Mouse (Mus musculus): Measurements from ENCODE around the gene Trpm6. TPM values are rescaled to one million over a fixed set of nuclear protein-coding genes. Genes with fewer than 3 reads are reported as not detected.
"Not testable (repeated sequence)": the region's sequence is repeated elsewhere in the genome, so short reads cannot be mapped to it uniquely, and the experiment has no call there.

The Trpm6 gene
- 0.89 and 0.91 TPM in 2 replicates for polyA plus RNA-seq (2015; fragmentation: Nextera tagmentation; extraction: Ambion mirVana)

- H3K27ac ChIP-seq (ENCODE audit: low read length) = no peak within 1 kb of the TSS
- no peaks in the 10 kb centered on the region for H3K27me3 ChIP-seq (ENCODE audit: insufficient read depth, low read length)
- peak; percentile 63; the same call in 1 of the 2 replicates for ATAC-seq (ENCODE audit: low FRiP score, low TSS enrichment)
- peaks cover 12% of the 10 kb centered on the region for H3K4me1 ChIP-seq (ENCODE audit: insufficient read depth, low read length)
- no peaks in the 10 kb centered on the region for H3K36me3 ChIP-seq (ENCODE audit: insufficient read depth, low read length)
- H3K4me3 ChIP-seq (ENCODE audit: low read length) = peak within 1 kb of the TSS; percentile 51
- no peaks in the 10 kb centered on the region for H3K9me3 ChIP-seq (ENCODE audit: low read length)
- H3K4me2 ChIP-seq (replicated peaks; ENCODE audit: low read depth, low read length) = peak within 1 kb of the TSS; percentile 87
- peak within 1 kb of the TSS; percentile 71 for H3K9ac ChIP-seq (replicated peaks; ENCODE audit: low read length)
- 4% methylated on average over 41 of the region's 41 CpGs for WGBS
Observed at GRCm38 (mm10) chr19:18749598-18750339, at the start of gene Trpm6. TSS of gene Trpm6 (plus strand) at chr19:18749983.

- H3K9ac ChIP-seq (replicated peaks; ENCODE audit: low read length) = no peak overlapping the region
- no peak overlapping the region for H3K4me3 ChIP-seq (ENCODE audit: low read length)
- no peak for ATAC-seq (ENCODE audit: low FRiP score, low TSS enrichment)
- no peak overlapping the region for H3K4me2 ChIP-seq (replicated peaks; ENCODE audit: low read depth, low read length)
- H3K27ac ChIP-seq (ENCODE audit: low read length) = no peak overlapping the region
- no peaks in the 10 kb centered on the region for H3K4me1 ChIP-seq (ENCODE audit: insufficient read depth, low read length)
- H3K36me3 ChIP-seq (ENCODE audit: insufficient read depth, low read length) = no peaks in the 10 kb centered on the region
- H3K9me3 ChIP-seq (ENCODE audit: low read length) = no peaks in the 10 kb centered on the region
- H3K27me3 ChIP-seq (ENCODE audit: insufficient read depth, low read length) = no peaks in the 10 kb centered on the region
Observed at GRCm38 (mm10) chr19:18708101-18708500, 41.7 kb upstream of the Trpm6 start.

- Histone ChIP-seq H3K4me3 (ENCODE audit: low read length) (no peak overlapping the region), H3K27me3 (ENCODE audit: insufficient read depth, low read length) (no peaks in the 10 kb centered on the region), H3K27ac (ENCODE audit: low read length) (no peak overlapping the region), H3K4me1 (ENCODE audit: insufficient read depth, low read length) (peaks cover 18% of the 10 kb centered on the region), H3K4me2 (replicated peaks; ENCODE audit: low read depth, low read length) (no peak overlapping the region), H3K9me3 (ENCODE audit: low read length) (no peaks in the 10 kb centered on the region), H3K9ac (replicated peaks; ENCODE audit: low read length) (no peak overlapping the region), H3K36me3 (ENCODE audit: insufficient read depth, low read length) (no peaks in the 10 kb centered on the region)
- ATAC-seq (ENCODE audit: low FRiP score, low TSS enrichment) = no peak
- WGBS = 79% methylated on average over 6 of the region's 6 CpGs
Observed at GRCm38 (mm10) chr19:18710903-18711302, 38.9 kb upstream of the Trpm6 start.

- Histone ChIP-seq H3K36me3 (ENCODE audit: insufficient read depth, low read length) (no peaks in the 10 kb centered on the region), H3K27ac (ENCODE audit: low read length) (no peak overlapping the region), H3K9me3 (ENCODE audit: low read length) (no peaks in the 10 kb centered on the region), H3K27me3 (ENCODE audit: insufficient read depth, low read length) (no peaks in the 10 kb centered on the region), H3K9ac (replicated peaks; ENCODE audit: low read length) (no peak overlapping the region), H3K4me3 (ENCODE audit: low read length) (no peak overlapping the region), H3K4me1 (ENCODE audit: insufficient read depth, low read length) (peaks cover 21% of the 10 kb centered on the region), H3K4me2 (replicated peaks; ENCODE audit: low read depth, low read length) (no peak overlapping the region)
- ATAC-seq (ENCODE audit: low FRiP score, low TSS enrichment) = no peak
- 88% methylated on average over 9 of the region's 9 CpGs for WGBS
Observed at GRCm38 (mm10) chr19:18711589-18711988, 38.2 kb upstream of the Trpm6 start.

GRCm38 (mm10) chr19:18712153-18712865 is 37.5 kb upstream of the Trpm6 start:
- H3K4me1 ChIP-seq (ENCODE audit: insufficient read depth, low read length) = peaks cover 21% of the 10 kb centered on the region
- H3K27ac ChIP-seq (ENCODE audit: low read length) = peak overlapping the region; percentile 98
- no peaks in the 10 kb centered on the region for H3K9me3 ChIP-seq (ENCODE audit: low read length)
- WGBS = 56% methylated on average over 16 of the region's 16 CpGs
- peak overlapping the region; percentile 84 for H3K9ac ChIP-seq (replicated peaks; ENCODE audit: low read length)
- H3K4me2 ChIP-seq (replicated peaks; ENCODE audit: low read depth, low read length) = peak overlapping the region; percentile 60
- ATAC-seq (ENCODE audit: low FRiP score, low TSS enrichment) = no peak
- no peaks in the 10 kb centered on the region for H3K36me3 ChIP-seq (ENCODE audit: insufficient read depth, low read length)
- H3K4me3 ChIP-seq (ENCODE audit: low read length) = peak overlapping the region; percentile 72
- no peaks in the 10 kb centered on the region for H3K27me3 ChIP-seq (ENCODE audit: insufficient read depth, low read length)

GRCm38 (mm10) chr19:18712866-18713300 is 36.9 kb upstream of the Trpm6 start, which contains the start of gene D030056L22Rik:
TSS of gene D030056L22Rik (plus strand) at chr19:18713193.
- Histone ChIP-seq H3K27me3 (ENCODE audit: insufficient read depth, low read length) (no peaks in the 10 kb centered on the region), H3K4me3 (ENCODE audit: low read length) (peak within 1 kb of the TSS; percentile 72), H3K27ac (ENCODE audit: low read length) (peak within 1 kb of the TSS; percentile 98), H3K4me2 (replicated peaks; ENCODE audit: low read depth, low read length) (peak within 1 kb of the TSS; percentile 78), H3K36me3 (ENCODE audit: insufficient read depth, low read length) (no peaks in the 10 kb centered on the region), H3K9ac (replicated peaks; ENCODE audit: low read length) (peak within 1 kb of the TSS; percentile 86), H3K4me1 (ENCODE audit: insufficient read depth, low read length) (peaks cover 21% of the 10 kb centered on the region), H3K9me3 (ENCODE audit: low read length) (no peaks in the 10 kb centered on the region)
- ATAC-seq (ENCODE audit: low FRiP score, low TSS enrichment) = peak; percentile 97
- WGBS = under 1% methylated on average over 47 of the region's 49 CpGs

- WGBS = under 1% methylated on average over 37 of the region's 46 CpGs
Observed at GRCm38 (mm10) chr19:18713357-18713756, 36.4 kb upstream of the Trpm6 start.

GRCm38 (mm10) chr19:18716374-18716773 is 33.4 kb upstream of the Trpm6 start:
- no peak overlapping the region for H3K9ac ChIP-seq (replicated peaks; ENCODE audit: low read length)
- H3K4me2 ChIP-seq (replicated peaks; ENCODE audit: low read depth, low read length) = no peak overlapping the region
- peaks cover 21% of the 10 kb centered on the region for H3K4me1 ChIP-seq (ENCODE audit: insufficient read depth, low read length)
- peaks cover 4% of the 10 kb centered on the region for H3K36me3 ChIP-seq (ENCODE audit: insufficient read depth, low read length)
- no peak overlapping the region for H3K27ac ChIP-seq (ENCODE audit: low read length)
- no peak overlapping the region for H3K4me3 ChIP-seq (ENCODE audit: low read length)
- ATAC-seq (ENCODE audit: low FRiP score, low TSS enrichment) = no peak
- WGBS = 23% methylated on average over 1 of the region's 1 CpGs
- H3K9me3 ChIP-seq (ENCODE audit: low read length) = no peaks in the 10 kb centered on the region
- no peaks in the 10 kb centered on the region for H3K27me3 ChIP-seq (ENCODE audit: insufficient read depth, low read length)

More at GRCm38 (mm10) chr19:18713357-18713756, 36.4 kb upstream of the Trpm6 start:
- not testable (repeated sequence) for H3K9me3 ChIP-seq (ENCODE audit: low read length); H3K36me3 ChIP-seq (ENCODE audit: insufficient read depth, low read length); H3K27me3 ChIP-seq (ENCODE audit: insufficient read depth, low read length)
- ATAC-seq (ENCODE audit: low FRiP score, low TSS enrichment) = peak; percentile 68; the same call in 1 of the 2 replicates
- peak overlapping the region; percentile 72 for H3K4me3 ChIP-seq (ENCODE audit: low read length)
- H3K4me1 ChIP-seq (ENCODE audit: insufficient read depth, low read length) = peaks cover 21% of the 10 kb centered on the region
- peak overlapping the region; percentile 78 for H3K4me2 ChIP-seq (replicated peaks; ENCODE audit: low read depth, low read length)
- peak overlapping the region; percentile 86 for H3K9ac ChIP-seq (replicated peaks; ENCODE audit: low read length)
- peak overlapping the region; percentile 98 for H3K27ac ChIP-seq (ENCODE audit: low read length)

- 83% methylated on average over 3 of the region's 3 CpGs for WGBS
- ATAC-seq (ENCODE audit: low FRiP score, low TSS enrichment) = no peak
Observed at GRCm38 (mm10) chr19:18720337-18720736, 29.4 kb upstream of the Trpm6 start.

GRCm38 (mm10) chr19:18725186-18725585 is 24.6 kb upstream of the Trpm6 start:
- no peaks in the 10 kb centered on the region for H3K27me3 ChIP-seq (ENCODE audit: insufficient read depth, low read length)
- no peaks in the 10 kb centered on the region for H3K9me3 ChIP-seq (ENCODE audit: low read length)
- no peaks in the 10 kb centered on the region for H3K36me3 ChIP-seq (ENCODE audit: insufficient read depth, low read length)
- no peaks in the 10 kb centered on the region for H3K4me1 ChIP-seq (ENCODE audit: insufficient read depth, low read length)
- no peak overlapping the region for H3K9ac ChIP-seq (replicated peaks; ENCODE audit: low read length)
- WGBS = 83% methylated on average over 2 of the region's 2 CpGs
- no peak for ATAC-seq (ENCODE audit: low FRiP score, low TSS enrichment)
- no peak overlapping the region for H3K4me2 ChIP-seq (replicated peaks; ENCODE audit: low read depth, low read length)
- no peak overlapping the region for H3K4me3 ChIP-seq (ENCODE audit: low read length)
- H3K27ac ChIP-seq (ENCODE audit: low read length) = no peak overlapping the region

More at GRCm38 (mm10) chr19:18720337-18720736, 29.4 kb upstream of the Trpm6 start:
- Histone ChIP-seq H3K4me1 (ENCODE audit: insufficient read depth, low read length) (peaks cover 8% of the 10 kb centered on the region), H3K27ac (ENCODE audit: low read length) (no peak overlapping the region), H3K4me2 (replicated peaks; ENCODE audit: low read depth, low read length) (no peak overlapping the region), H3K9me3 (ENCODE audit: low read length) (no peaks in the 10 kb centered on the region), H3K4me3 (ENCODE audit: low read length) (no peak overlapping the region), H3K9ac (replicated peaks; ENCODE audit: low read length) (no peak overlapping the region), H3K27me3 (ENCODE audit: insufficient read depth, low read length) (no peaks in the 10 kb centered on the region), H3K36me3 (ENCODE audit: insufficient read depth, low read length) (peaks cover 4% of the 10 kb centered on the region)
